Mouse (Mus musculus): Measurements from ENCODE around the gene Wwtr1. TPM values are rescaled to one million over a fixed set of nuclear protein-coding genes. Genes with fewer than 3 reads are reported as not detected.

Wwtr1 gene
- total RNA-seq, 2 experiments from 2014 or later, result 57.9 to 61.6 TPM

Small RNAs within 50 kb of the gene (microRNA-seq; reads per million reads assigned to microRNA genes)
- gene Mir6377, result not detected

Other genes starting within 250 kb of the Wwtr1 start
- under 1 TPM in 1 of 2 experiments, not detected in 1; 0.28 TPM for gene Tm4sf4, start 150.6 kb downstream of the Wwtr1 start, total RNA-seq (2021)
- gene Commd2, start 75.8 kb upstream of the Wwtr1 start, total RNA-seq (2021), result 10 to 100 TPM; 13.8 to 14.2 TPM
- gene Ankub1, start 116.9 kb upstream of the Wwtr1 start, total RNA-seq (2021), result not detected
- gene Rnf13, start 160.2 kb upstream of the Wwtr1 start, total RNA-seq (2021), result 10 to 100 TPM; 61.4 to 67.8 TPM

All from heart, postnatal 25 days (tissue).